Mouse (Mus musculus) thymus, adult 18-20 months (tissue): ENCODE results near the gene Gmip.
A peak's percentile ranks its signal among the peaks of the same experiment; 100 is the strongest.

Source experiments
- DNase-seq, 2 experiments: peaks; one replicate each; pipeline ENCODE4 v3.0.0; 2022; ENCODE audit warnings: mixed read lengths in 2 of 2

Gmip gene

GRCm38 (mm10) chr8:69808094-69808863 is at the start of gene Gmip:
Gene Gmip (plus strand): TSS chr8:69808679.
- peak; percentile 87 to 91 for DNase-seq

GRCm38 (mm10) chr8:69761814-69762445 is 46.5 kb upstream of the Gmip start:
- DNase-seq: no peak

DNA sequence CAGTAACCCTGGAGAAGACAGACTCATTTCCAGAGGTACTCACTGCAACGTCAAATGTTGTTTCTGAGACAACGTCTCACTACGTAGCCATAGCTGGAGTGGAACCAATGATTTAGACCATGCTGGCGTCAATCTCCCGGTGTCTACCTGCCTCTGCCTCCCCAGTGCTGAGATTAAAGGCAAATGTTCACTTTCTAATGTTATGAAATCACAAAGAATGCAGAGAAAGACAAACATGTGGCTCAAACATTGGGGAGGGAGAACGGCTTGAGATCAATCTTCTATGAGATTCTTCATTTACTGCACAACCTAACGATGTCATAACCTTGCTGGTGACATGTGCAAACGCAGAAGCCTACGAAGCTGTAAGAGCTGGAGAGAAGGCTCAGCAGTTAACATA is 37.3 kb upstream of the Gmip start:
- no peak for DNase-seq

DNA sequence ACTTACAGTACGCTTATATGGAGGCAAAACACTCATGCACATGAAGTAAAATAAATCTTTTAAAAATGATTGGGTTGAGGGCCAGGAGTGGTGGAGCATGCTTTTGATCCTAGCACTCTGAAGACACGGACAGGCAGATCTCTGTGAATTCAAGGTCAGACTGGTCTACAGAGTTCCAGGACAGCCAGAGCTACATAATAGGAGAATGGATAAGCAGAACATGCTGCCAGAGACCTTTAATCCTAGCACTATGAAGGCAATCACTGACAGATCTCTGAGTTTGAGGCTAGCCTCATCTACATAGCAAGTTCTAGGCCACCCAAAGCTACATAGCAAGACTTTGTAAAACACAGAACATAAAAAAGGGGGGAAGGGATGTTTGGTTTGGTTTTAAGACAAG is 36.4 kb upstream of the Gmip start:
- DNase-seq: no peak

DNA sequence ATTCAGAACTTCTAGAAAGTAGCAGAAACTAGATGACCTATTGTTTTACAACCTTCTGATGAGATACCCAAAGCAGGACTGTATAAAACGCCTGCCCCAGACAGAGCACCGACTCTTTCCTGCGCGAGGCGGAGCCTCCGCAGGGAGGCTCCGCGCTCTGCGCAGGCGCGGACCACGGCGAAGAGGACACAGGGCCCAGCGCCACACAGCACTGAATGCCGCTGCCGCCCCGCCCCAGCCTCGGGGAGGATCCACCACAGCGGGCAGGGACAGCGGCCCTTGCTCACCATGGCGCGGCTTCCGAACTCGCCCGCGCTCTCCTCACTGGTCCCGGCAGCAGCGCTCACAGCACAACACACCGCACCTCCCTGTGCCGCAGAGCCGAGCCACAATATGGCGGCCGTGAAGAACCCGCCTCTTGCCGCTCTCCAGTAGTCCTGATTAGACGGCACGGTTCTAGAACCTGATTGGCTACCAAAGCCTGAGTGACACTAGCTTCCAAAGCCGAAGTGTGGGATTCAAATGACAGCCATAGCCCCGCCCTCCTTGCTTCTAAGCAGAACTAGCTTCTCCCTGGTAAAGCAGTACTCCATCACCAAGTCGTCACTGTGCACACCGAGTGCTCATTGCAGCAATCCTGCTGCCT is 33.9 kb upstream of the Gmip start, which contains the start of gene Gm20422:
Gene Gm20422, minus strand, starts transcription at position 384 of the 646 bp plus-strand sequence.
- peak; percentile 78 to 90 for DNase-seq

DNA sequence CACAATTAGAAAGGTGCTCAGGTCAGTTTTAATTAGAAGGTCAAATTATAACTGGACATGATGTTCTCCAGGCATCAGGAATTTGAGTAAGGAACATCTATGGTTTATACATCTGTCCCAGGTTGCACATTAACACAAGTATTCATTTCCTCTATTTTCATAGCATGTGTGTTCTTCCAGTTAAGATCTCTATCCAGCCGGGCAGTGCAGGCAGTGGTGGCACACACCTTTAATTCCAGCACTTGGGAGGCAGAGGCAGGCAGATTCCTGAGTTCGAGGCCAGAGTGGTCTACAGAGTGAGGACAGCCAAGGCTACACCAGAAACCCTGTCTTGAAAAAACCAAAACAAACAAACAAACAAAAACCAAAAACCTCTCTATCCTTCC is 33.3 kb upstream of the Gmip start:
- no peak for DNase-seq

DNA sequence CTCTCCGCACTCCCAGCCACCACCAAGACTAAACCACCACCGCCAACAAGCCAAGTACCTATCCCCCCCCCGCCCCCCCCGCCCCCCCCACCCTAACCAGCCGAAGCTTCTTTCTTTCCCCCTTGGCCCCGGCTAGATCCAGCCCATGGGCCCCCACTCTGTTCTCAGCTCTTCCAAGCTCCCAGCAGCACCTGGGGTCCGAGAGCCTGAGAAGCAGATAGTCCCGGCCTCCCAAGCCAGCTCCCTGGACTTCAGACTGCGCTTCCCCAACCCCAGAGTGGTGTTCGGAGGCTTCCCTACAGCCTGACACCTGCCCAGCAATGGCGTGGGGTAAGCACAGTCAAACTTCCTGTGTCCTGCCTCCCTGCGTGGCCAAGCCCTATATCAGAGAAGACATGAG is 31.4 kb upstream of the Gmip start:
- DNase-seq: no peak

DNA sequence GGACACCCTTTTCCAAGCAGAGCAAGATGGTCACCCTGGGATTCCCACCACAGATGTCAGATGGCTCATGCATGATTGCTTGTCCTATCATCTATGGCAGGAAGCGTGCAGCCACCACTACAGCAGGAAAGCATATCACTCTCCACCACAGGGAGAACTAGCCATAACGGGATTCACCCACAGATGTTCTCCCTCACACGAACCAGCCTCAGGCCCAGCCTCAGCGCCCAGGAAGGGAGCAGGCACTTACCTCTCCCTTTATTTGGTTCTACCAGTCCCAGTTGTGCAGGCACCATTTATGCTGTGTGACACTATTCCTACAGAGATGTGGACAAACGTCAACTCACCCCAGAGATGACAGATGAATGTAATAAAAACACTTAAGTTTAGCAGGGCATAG is 19.4 kb upstream of the Gmip start:
- DNase-seq: no peak

- no peak for DNase-seq
Observed at GRCm38 (mm10) chr8:69789731-69790130, 18.7 kb upstream of the Gmip start.

DNA sequence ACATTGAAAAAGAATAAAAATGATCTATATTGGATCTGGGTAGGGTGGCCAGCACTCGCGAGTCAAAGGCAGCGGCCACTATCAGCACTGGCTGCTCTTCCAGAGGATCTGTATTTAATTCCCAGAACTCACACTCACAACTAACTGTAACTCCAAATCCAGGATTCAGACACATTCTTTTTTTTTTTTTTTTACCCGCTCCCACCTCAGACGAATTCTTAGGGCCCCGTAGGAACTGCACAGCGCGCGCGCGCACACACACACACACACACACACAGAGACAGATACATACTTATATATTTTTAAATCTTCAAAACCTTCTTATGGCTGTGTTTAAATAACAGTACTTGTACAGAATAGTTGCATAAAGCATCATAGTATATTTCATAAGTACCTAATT is 18.1 kb upstream of the Gmip start:
- DNase-seq: no peak

GRCm38 (mm10) chr8:69790773-69791367 is 17.6 kb upstream of the Gmip start, which contains the start of the genes Atp13a1 and Zfp866:
Gene Atp13a1 (plus strand): TSS chr8:69791163.
Gene Zfp866 (minus strand): TSS chr8:69791178.
- peak; percentile 79 to 87 for DNase-seq

DNA sequence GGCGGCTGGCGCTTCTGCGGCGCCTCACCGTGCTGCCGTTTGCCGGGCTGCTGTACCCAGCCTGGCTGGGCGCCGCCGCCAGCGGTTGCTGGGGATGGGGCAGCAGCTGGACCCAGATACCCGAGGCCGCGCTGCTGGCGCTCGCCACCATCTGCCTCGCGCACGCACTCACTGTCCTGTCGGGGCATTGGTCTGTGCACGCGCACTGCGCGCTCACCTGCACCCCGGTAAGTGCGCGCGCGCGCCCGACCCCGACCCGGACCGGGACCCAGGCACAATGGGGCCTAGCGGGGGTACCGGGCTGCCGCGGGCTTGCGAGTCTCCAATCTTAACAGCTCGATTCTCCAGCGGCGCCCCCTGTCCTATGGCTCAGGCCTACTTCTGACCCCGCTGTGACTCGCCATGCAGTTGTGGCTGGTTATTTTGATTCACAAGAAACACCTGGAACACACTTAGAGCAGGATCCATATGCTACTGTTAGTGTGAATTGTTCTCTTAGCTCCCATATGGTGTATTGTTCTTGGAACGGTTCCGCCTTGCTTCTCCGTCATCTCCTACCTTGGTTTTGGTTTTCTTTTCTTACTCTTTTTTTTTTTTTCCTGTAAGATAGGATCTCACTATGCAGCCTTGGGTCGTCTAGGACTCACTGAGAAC is 16.9 kb upstream of the Gmip start:
- peak; percentile 44 to 57 for DNase-seq

- DNase-seq: peak in 1 of 2 experiments; percentile 2
Observed at GRCm38 (mm10) chr8:69793666-69794065, 14.8 kb upstream of the Gmip start.

DNA sequence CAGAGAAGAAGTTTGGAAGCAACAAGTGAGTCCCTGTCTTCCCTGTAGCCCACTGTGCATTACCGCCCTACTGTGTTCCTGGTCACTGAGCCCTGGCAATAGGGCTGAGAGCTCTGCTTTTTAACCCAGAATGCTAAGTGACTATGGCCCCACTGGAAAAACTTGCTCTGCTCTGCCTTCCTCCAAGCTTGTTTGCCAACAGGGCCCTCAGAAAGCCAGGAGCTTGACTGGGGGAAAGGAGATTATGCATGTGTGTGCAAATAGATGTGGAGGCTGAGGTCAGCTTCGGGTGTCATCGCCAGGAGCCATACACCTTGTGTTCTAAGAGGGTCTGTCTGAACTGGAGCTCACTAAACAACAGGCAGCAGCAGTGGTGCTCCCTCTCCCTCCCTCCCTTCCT is 14.4 kb upstream of the Gmip start:
- peak in 1 of 2 experiments; percentile 2 for DNase-seq

DNA sequence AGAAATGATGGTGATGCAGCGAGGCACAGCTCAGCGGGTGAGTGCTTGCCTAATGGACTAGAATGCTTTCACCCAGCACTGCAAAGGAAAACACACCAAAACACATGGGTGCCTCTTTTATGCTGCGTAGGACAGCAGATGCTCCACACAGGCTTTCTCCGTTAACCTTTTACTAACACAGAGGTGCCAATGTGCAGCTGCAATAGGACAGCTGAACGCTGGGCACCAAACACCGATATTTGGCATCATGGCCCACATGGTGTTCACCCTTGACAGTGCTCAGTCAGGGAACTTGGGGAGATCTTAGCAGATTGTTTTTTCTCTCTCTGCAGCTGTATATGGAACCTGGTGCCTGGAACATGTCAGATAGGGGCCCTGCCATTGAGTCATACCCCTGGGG is 13.6 kb upstream of the Gmip start:
- DNase-seq: no peak

DNA sequence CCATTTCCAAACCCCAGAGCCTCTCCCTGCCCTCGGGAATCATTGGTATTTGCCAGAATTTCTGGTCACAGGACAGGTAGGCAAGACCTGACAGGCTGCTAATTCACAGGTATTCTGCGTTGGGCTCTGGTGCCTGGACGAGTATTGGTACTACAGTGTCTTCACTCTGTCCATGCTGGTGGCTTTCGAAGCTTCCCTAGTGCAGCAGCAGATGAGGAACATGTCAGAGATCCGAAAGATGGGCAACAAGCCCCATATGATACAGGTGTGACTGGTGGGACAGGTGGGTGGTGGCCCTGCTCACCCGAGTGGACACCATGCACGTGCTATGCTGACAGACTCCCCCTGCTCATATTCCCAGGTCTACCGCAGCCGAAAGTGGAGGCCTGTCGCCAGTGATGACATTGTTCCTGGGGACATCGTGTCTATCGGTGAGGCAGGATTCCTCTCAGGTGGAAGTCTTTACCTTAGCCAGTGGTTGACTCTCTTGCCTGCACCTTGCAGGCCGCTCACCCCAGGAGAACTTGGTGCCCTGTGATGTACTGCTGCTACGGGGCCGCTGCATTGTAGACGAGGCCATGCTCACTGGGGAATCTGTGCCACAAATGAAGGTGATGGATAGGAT is 11.6 kb upstream of the Gmip start:
- peak in 1 of 2 experiments; percentile 3 for DNase-seq

DNA sequence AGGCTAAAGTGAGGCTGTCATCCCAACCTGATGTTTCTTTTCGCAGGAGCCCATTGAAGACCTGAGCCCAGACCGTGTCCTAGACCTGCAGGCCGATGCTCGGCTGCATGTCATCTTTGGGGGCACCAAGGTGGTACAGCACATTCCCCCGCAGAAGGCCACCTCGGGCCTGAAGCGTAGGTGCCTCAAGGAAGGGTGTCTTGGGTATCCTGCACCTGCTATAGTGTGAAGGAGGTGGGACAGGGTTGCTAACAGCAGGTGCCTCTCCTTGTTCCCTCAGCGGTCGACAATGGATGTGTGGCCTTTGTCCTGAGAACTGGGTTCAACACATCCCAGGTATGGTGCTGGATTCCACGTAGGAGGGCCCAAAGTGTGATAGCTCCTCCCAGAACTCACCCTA is 10.8 kb upstream of the Gmip start:
- DNase-seq: peak in 1 of 2 experiments; percentile 2

- DNase-seq: peak in 1 of 2 experiments; percentile 2
Observed at GRCm38 (mm10) chr8:69799261-69799660, 9.2 kb upstream of the Gmip start.

- DNase-seq: peak in 1 of 2 experiments; percentile 2
Observed at GRCm38 (mm10) chr8:69799946-69800345, 8.5 kb upstream of the Gmip start.

DNA sequence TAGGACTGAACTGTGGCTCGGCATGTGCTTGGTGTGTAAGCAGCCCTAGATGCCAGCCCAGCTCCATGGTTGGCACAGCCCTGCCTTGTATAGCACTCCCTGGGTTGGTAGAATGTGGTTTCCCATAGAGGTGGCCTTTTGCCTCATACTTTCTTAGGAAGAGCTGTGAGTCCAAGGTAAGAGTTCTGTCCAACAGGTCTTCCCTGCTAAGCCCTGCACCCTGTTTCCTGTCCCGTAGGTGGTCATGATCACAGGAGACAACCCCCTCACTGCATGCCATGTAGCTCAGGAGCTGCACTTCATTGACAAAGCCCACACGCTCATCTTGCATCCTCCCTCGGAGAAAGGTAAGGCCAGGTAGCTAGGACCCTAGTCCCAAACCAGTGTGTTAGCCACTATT is 6.7 kb upstream of the Gmip start:
- peak in 1 of 2 experiments; percentile 1 for DNase-seq

DNA sequence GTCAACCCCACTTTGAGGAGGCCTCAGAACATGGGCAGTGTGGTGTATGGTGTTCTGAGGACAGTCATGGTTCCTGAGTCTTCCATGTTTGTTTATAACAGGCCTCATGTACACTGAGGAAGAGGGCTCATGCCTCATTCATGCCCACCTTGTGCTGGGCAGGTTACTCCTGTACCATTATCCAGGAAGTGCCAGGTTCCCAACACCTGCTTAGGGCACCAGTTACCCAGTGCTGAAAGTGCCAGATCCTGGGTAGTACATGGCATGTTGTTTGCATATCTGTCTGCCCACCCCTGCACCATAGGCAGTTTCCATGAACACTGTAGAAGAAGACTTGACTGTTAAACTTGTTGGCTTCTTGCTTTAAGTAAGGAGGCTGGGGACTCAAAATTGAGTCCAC is 6.3 kb upstream of the Gmip start:
- peak in 1 of 2 experiments; percentile 0 for DNase-seq

- peak; percentile 0 to 2 for DNase-seq
Observed at GRCm38 (mm10) chr8:69803366-69803765, 5.1 kb upstream of the Gmip start.
